Mouse (Mus musculus) cerebellum, adult 2 months (tissue): Measurements from ENCODE around the gene Kcnt2. TPM values are rescaled to one million over a fixed set of nuclear protein-coding genes. Genes with fewer than 3 reads are reported as not detected.

ENCODE experiments used
- DNase-seq, 2 experiments: peaks; one replicate each; pipeline ENCODE4 v3.0.0; 2021
- H3K27ac ChIP-seq: fragments of 200-500 bp; 2 replicates; pipeline ENCODE4 v1.5.1; 2012; ENCODE audit warnings: low read length, control low read depth, inconsistent platforms; ENCODE audit not compliant: insufficient read depth
- H3K27me3 ChIP-seq: fragments of 200-500 bp; 2 replicates; pipeline ENCODE4 v1.6.1; 2012; ENCODE audit warnings: inconsistent platforms, mild to moderate bottlenecking, low read length, moderate library complexity; ENCODE audit not compliant: control insufficient read depth, insufficient read depth
- H3K4me1 ChIP-seq: fragments of 200-500 bp; 2 replicates; pipeline ENCODE4 v1.6.1; 2011; ENCODE audit warnings: low read length; ENCODE audit not compliant: control insufficient read depth, insufficient read depth
- H3K4me3 ChIP-seq: fragments of 200-500 bp; replicated peaks from 2 replicates; pipeline ENCODE3; 2011; ENCODE audit warnings: mild to moderate bottlenecking, low read depth, low read length, control low read depth; ENCODE audit not compliant: insufficient read depth
- CTCF ChIP-seq: fragments of 200-500 bp; IDR thresholded peaks from 2 replicates; pipeline ENCODE4 v1.5.1; 2011; ENCODE audit warnings: low read depth, mild to moderate bottlenecking, control low read depth, low read length, moderate library complexity, borderline replicate concordance; ENCODE audit not compliant: insufficient read depth
- POLR2A ChIP-seq: fragments of 200-500 bp; IDR thresholded peaks from 2 replicates; pipeline ENCODE4 v1.6.1; 2011; ENCODE audit warnings: low read length, control low read depth, borderline replicate concordance; ENCODE audit not compliant: insufficient read depth
- WGBS: fragments of 180-500 bp; shearing (Covaris S2); methylation state at CpG from one replicate; pipeline ENCODE4 v1.1.7; 2018; 5-methylcytosine and 5-hydroxymethylcytosine counted together
- polyA plus RNA-seq: library from polyadenylated mRNA; depleted of rRNA; stranded (reverse); fragments of >200 nt; gene quantifications from 2 replicates; pipeline ENCODE4 v1.2.3, GENCODE M21; 2012; rRNA removed

The Kcnt2 gene
- polyA plus RNA-seq, 1 experiment, result 0.72 TPM

DNA sequence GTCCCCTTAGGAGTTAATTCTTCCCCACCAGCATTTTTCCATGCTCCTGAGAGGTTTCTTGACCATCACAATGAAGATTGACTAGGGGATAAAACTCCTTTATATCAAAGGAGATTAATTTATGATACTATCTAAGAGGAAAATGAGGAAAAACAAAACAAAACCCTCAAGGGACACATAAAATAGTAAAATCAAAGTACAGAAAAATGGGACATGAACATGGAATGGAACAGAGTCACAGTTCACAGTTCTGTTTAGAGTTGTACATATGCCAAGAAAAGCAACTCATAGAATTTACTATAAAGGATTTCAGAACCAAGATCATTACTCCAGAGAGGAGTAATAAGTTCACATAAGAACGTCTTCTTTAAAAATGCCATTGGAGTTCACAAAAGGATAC, 367.1 kb downstream of the Kcnt2 start:
- H3K27me3 ChIP-seq, result no peaks in the 10 kb centered on the region
- no peak for TF ChIP-seq CTCF
- no peak for TF ChIP-seq POLR2A
- 83% methylated on average over 1 of the region's 1 CpGs for WGBS
- DNase-seq, result no peak
- no peaks in the 10 kb centered on the region for H3K4me1 ChIP-seq
- H3K4me3 ChIP-seq, result no peak overlapping the region
- H3K27ac ChIP-seq, result no peak overlapping the region

- Histone ChIP-seq H3K4me1 (no peaks in the 10 kb centered on the region), H3K27ac (no peak overlapping the region), H3K4me3 (no peak overlapping the region), H3K27me3 (no peaks in the 10 kb centered on the region)
- 85% methylated on average over 2 of the region's 2 CpGs for WGBS
- TF ChIP-seq POLR2A (no peak), CTCF (no peak)
- no peak for DNase-seq
Measured at GRCm38 (mm10) chr1:140614840-140615239, 368.9 kb downstream of the Kcnt2 start.

- Histone ChIP-seq H3K27me3 (no peaks in the 10 kb centered on the region), H3K27ac (no peak overlapping the region), H3K4me3 (no peak overlapping the region), H3K4me1 (no peaks in the 10 kb centered on the region)
- TF ChIP-seq CTCF (no peak), POLR2A (no peak)
- no peak for DNase-seq
Measured at GRCm38 (mm10) chr1:140618164-140618563, 372.2 kb downstream of the Kcnt2 start.

GRCm38 (mm10) chr1:140624918-140625317, 379.0 kb downstream of the Kcnt2 start:
- TF ChIP-seq POLR2A (no peak), CTCF (no peak)
- no peak overlapping the region for H3K27ac ChIP-seq
- no peaks in the 10 kb centered on the region for H3K27me3 ChIP-seq
- no peak overlapping the region for H3K4me3 ChIP-seq
- no peaks in the 10 kb centered on the region for H3K4me1 ChIP-seq
- no peak for DNase-seq

- no peak for DNase-seq
- Histone ChIP-seq H3K4me3 (no peak overlapping the region), H3K4me1 (no peaks in the 10 kb centered on the region), H3K27me3 (no peaks in the 10 kb centered on the region), H3K27ac (no peak overlapping the region)
- TF ChIP-seq CTCF (no peak), POLR2A (no peak)
- 73% methylated on average over 3 of the region's 3 CpGs for WGBS
Measured at GRCm38 (mm10) chr1:140659607-140660340, 413.8 kb downstream of the Kcnt2 start.

GRCm38 (mm10) chr1:140660751-140661403, 414.9 kb downstream of the Kcnt2 start:
- peak in 1 of 2 experiments; percentile 4 for DNase-seq
- 13% methylated on average over 12 of the region's 12 CpGs for WGBS

GRCm38 (mm10) chr1:140661404-140661787, 415.4 kb downstream of the Kcnt2 start:
- 21% methylated on average over 3 of the region's 3 CpGs for WGBS
- DNase-seq, result peak in 1 of 2 experiments; percentile 14
- no peak overlapping the region for H3K27ac ChIP-seq
- TF ChIP-seq POLR2A (no peak), CTCF (peak; percentile 17; the same call in 1 of the 2 replicates)
- H3K4me1 ChIP-seq, result no peaks in the 10 kb centered on the region
- H3K27me3 ChIP-seq, result no peaks in the 10 kb centered on the region
- no peak overlapping the region for H3K4me3 ChIP-seq

More at GRCm38 (mm10) chr1:140660751-140661403, 414.9 kb downstream of the Kcnt2 start:
- Histone ChIP-seq H3K27ac (no peak overlapping the region), H3K27me3 (no peaks in the 10 kb centered on the region), H3K4me3 (no peak overlapping the region), H3K4me1 (no peaks in the 10 kb centered on the region)
- no peak for TF ChIP-seq POLR2A
- TF ChIP-seq CTCF, result no peak

Other genes starting within 250 kb of the Kcnt2 start
- 7.4 and 10.3 TPM in 2 replicates for gene Cfh, start 62.4 kb upstream of the Kcnt2 start, polyA plus RNA-seq